Mouse (Mus musculus) inflammation-experienced regulatory T-cells, adult 6 months (primary cell): ENCODE data around the gene Rab31. TPM values are rescaled to one million over a fixed set of nuclear protein-coding genes. Genes with fewer than 3 reads are reported as not detected.
"Not testable (repeated sequence)": the region's sequence is repeated elsewhere in the genome, so short reads cannot be mapped to it uniquely, and the experiment has no call there.

Source experiments
- ATAC-seq: one replicate; pipeline ENCODE4 v1.8.0; 2017
- polyA plus RNA-seq, 3 experiments: library from polyadenylated mRNA; unstranded; fragments of 100-300 nt; shearing (Covaris generic); gene quantifications; one replicate each; pipeline ENCODE4 v1.2.1; 2017

Rab31 gene
- polyA plus RNA-seq, 3 experiments from 2014 or later, result 1.7 to 2.8 (median 2.6) TPM

GRCm38 (mm10) chr17:65662662-65663061 lies 109.9 kb downstream of the Rab31 start:
- no peak for ATAC-seq

- ATAC-seq, result no peak
These were observed 114.1 kb downstream of the Rab31 start for GRCm38 (mm10) chr17:65658416-65658815.

- no peak for ATAC-seq
These were observed 114.6 kb downstream of the Rab31 start for GRCm38 (mm10) chr17:65657958-65658357.

DNA sequence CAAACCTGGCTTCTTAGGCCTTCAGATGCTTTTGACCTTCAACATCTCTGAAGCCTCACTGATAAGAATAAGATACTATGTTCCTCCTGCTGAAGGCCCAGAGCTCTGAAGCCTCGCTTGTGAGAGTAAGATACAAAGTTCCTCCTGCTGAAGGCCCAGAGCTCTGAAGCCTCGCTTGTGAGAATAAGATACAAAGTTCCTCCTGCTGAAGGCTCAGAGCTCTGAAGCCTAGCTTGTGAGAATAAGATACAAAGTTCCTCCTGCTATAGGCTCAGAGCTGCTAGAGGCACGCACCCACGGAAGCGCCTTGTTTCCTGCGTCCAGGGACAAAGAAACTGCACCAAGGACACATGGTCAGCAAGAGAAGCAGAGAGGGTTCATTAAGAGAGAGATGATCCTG lies 115.8 kb downstream of the Rab31 start:
- no peak for ATAC-seq

- no peak for ATAC-seq
These were observed 116.5 kb downstream of the Rab31 start for GRCm38 (mm10) chr17:65656076-65656475.

DNA sequence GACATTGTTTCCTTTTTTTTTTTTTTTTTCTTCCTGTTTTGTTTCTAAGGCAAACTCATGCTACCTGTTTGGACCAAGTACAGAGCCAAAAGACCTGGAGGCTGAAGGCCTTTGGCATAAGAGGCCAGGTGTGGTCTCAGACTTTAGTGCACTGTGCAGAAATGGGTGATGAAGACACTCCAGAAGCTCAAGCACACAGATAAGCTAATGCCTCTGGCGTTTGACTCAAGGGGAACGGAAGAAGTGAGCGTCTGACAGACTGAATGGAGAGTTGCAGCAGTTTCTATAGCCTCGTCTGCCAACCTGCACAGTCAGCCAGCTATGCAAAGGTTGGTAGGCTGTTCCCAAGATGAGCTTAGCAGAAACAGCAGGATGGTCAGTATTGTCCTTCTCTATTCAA lies 116.9 kb downstream of the Rab31 start:
- ATAC-seq, result no peak

- no peak for ATAC-seq
These were observed 122.0 kb downstream of the Rab31 start for GRCm38 (mm10) chr17:65650598-65650997.

DNA sequence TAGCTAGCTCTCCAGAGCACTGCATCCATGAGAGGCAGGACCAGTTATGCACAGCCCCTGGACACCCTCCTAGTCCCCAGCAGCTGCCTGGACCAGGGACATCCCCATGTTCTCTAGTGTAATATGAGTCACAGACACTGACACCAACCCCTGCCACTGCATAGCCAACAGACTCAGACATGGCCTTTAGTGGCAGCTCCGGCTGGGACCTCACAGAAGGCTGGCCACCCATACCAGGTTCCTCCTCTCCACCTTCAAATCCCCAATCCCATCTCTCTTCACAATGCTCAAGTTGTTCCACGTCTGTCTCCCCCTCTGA lies 123.4 kb downstream of the Rab31 start:
- ATAC-seq, result no peak

- ATAC-seq, result no peak
These were observed 124.0 kb downstream of the Rab31 start for GRCm38 (mm10) chr17:65648371-65649174.

GRCm38 (mm10) chr17:65647961-65648360 lies 124.6 kb downstream of the Rab31 start:
- ATAC-seq, result no peak

GRCm38 (mm10) chr17:65647226-65647625 lies 125.3 kb downstream of the Rab31 start:
- ATAC-seq, result no peak

- ATAC-seq, result no peak
These were observed 129.0 kb downstream of the Rab31 start for GRCm38 (mm10) chr17:65643579-65643978.

- ATAC-seq, result no peak
These were observed 129.5 kb downstream of the Rab31 start for GRCm38 (mm10) chr17:65643051-65643521.

DNA sequence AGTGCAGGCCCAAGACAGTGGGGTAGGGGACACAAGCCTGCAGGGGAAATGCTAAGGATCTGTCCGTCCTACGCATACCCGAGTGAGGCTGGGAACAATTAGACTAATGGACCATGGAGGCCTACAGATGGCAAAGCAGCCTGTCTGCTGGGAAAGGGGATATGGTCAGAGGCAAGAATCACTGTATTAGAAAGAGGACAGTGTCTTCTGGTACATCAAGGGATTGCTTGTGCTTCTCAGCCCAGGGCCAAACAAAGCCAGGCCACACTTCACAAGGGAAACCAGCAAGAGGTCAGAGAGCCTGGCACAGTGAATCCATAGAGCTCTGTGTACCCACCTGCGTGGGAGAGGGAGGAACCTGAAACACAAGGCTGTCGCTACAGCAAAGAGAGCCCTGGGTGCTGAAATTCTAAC lies 130.0 kb downstream of the Rab31 start:
- no peak for ATAC-seq

GRCm38 (mm10) chr17:65641734-65642218 lies 130.8 kb downstream of the Rab31 start, which contains the start of gene Txndc2:
Gene Txndc2 (minus strand): TSS chr17:65642168.
- no peak for ATAC-seq

- ATAC-seq, result no peak
These were observed 133.4 kb downstream of the Rab31 start for GRCm38 (mm10) chr17:65639144-65639543.

- ATAC-seq, result no peak
These were observed 136.7 kb downstream of the Rab31 start for GRCm38 (mm10) chr17:65635715-65636360.

- no peak for ATAC-seq
These were observed 142.6 kb downstream of the Rab31 start for GRCm38 (mm10) chr17:65629943-65630342.

- not testable (repeated sequence) for ATAC-seq
These were observed 143.6 kb downstream of the Rab31 start for GRCm38 (mm10) chr17:65628823-65629532.

- ATAC-seq, result no peak
These were observed 146.3 kb downstream of the Rab31 start for GRCm38 (mm10) chr17:65626301-65626700.

DNA sequence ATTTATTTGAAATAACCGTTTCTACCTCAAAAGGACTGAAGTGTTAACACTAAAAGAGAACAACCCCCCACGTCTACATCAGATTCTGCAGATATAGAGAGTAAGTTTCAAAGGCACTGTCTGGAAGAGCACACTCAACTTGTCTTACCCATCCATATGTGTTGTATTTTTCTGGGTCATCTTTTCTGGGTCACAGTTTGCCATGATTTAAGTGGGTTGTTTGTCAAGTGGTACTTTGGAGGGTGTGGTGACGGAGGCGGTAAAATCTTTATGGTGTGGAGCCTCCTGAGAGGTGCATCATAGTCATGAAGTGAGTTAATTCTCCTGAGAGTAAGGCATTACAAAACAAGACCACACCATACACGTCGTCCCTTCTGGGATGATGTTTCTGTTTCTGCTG lies 147.0 kb downstream of the Rab31 start:
- no peak for ATAC-seq

DNA sequence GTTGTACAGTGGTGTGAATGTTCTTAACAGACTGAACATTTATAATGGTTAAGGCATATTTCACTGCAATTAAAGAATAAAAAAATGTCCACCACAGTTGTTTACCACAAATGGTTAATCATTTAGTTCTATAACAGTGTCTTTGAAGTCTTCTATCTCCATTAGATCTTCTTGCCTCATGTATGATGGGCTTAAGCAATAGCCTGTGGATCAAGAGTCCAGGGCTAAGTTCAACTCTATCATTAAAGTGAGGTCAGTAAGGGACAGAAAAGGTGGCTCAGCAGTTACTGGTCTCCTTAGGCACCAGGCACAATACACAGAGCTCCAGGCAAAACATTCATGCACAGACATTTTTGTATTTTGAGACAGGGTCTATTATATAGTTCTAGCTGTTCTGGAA lies 149.4 kb downstream of the Rab31 start:
- no peak for ATAC-seq

DNA sequence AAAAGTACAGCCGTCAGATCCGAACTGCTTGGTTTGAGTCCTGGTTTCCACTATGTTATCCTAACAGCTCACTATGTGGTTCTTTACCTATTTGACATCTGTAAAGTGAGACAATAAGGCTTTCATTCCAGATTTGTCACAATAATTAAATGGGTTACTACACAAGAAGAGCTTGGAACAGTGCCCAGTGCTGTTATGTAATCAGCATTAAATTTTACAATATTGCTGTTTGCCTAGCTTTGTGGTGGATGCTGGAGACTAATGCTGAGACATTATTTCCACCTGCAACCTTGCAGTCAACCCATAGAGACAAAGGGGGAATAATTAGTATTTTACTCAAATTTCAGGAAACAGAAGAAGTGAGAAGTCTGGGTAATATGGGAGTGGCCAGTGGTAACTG lies 154.1 kb downstream of the Rab31 start:
- no peak for ATAC-seq
